Mouse (Mus musculus) bone marrow, adult 2 months (tissue): ENCODE results near the gene Tmem232.

Source experiments
- CTCF ChIP-seq: fragments of 200-500 bp; IDR thresholded peaks from 2 replicates; pipeline ENCODE4 v1.5.1; 2011; ENCODE audit warnings: low read length, control low read depth; ENCODE audit not compliant: control insufficient read depth, insufficient read depth
- POLR2A ChIP-seq: fragments of 200-500 bp; IDR thresholded peaks from 2 replicates; pipeline ENCODE4 v1.6.1; 2011; ENCODE audit warnings: low read depth, mild to moderate bottlenecking, control low read depth, low read length, borderline replicate concordance; ENCODE audit not compliant: control insufficient read depth

DNA sequence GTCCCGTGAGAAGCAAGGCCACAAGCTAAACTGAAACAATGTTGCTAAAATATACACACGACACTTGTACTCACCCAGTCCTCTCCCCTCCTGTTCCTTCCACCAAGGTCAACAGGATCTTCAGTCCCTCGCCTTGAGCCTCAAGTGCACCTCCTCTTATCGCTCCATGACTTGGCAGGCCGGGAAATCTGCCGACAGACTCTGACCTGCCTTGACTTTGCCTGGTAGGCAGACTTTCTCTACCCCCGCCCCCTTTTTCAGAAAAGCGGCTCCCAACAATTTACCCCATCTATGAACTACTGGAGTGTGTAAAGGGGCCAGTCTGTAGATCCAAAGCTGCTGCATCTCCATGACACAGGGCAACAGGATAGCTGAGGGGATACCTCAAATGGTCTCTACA lies 30.9 kb upstream of the Tmem232 start:
- TF ChIP-seq POLR2A (no peak), CTCF (no peak)
